In genomic region chr11:96408234-96409010, GRCm38 (mm10) we compare ENCODE assay signal across 12 mouse cellular contexts. TPM values are rescaled to one million over a fixed set of nuclear protein-coding genes. Genes with fewer than 3 reads are reported as not detected.
DNase-seq lines count a peak whose midpoint lies in the region; ATAC-seq lines count a peak whose summit lies in the region.
"Had no signal": no experiment of that assay in that cellular context is flagged by ENCODE, and none has a peak within 500 bp of the region (broad histone marks: within the 10 kb centered on the region; RNA-seq: fewer than 3 reads in every experiment).

No protein-coding gene starts in this region.

- no peaks in the 10 kb centered on the region for H3K9me3 ChIP-seq in lung, embryonic 15.5 days
- H3K9me3 ChIP-seq in limb, embryonic 10.5 days (replicated peaks): no peaks in the 10 kb centered on the region; the same call in 1 of the 2 replicates
- no peaks in the 10 kb centered on the region for H3K9me3 ChIP-seq in stomach, embryonic 16.5 days (replicated peaks; ENCODE audit: control insufficient read depth, low read length)
- H3K9me3 ChIP-seq: midbrain, embryonic 10.5 days had no signal

- H3K27ac ChIP-seq in lung, embryonic 15.5 days: peak overlapping the region; percentile 74
- no peak overlapping the region for H3K27ac ChIP-seq in limb, embryonic 10.5 days
- no peak overlapping the region for H3K27ac ChIP-seq in stomach, embryonic 16.5 days (ENCODE audit: low read length)
- H3K27ac ChIP-seq: midbrain, embryonic 10.5 days had no signal

- WGBS in lung, embryonic 15.5 days: 26% methylated on average over 14 of the region's 14 CpGs
- WGBS in limb, embryonic 10.5 days: 30% methylated on average over 14 of the region's 14 CpGs
- 31% methylated on average over 14 of the region's 14 CpGs for WGBS in stomach, embryonic 16.5 days

- peak overlapping the region; percentile 48 for H3K4me2 ChIP-seq in lung, embryonic 15.5 days
- H3K4me2 ChIP-seq in stomach, embryonic 16.5 days (ENCODE audit: low read depth, low read length): peak overlapping the region; percentile 50; the same call in 1 of the 2 replicates

- no peaks in the 10 kb centered on the region for H3K36me3 ChIP-seq in lung, embryonic 15.5 days
- no peaks in the 10 kb centered on the region for H3K36me3 ChIP-seq in limb, embryonic 10.5 days
- no peaks in the 10 kb centered on the region for H3K36me3 ChIP-seq in stomach, embryonic 16.5 days (ENCODE audit: control insufficient read depth, insufficient read depth, low read length)
- H3K36me3 ChIP-seq: midbrain, embryonic 10.5 days had no signal

- peak overlapping the region; percentile 10 for H3K4me3 ChIP-seq in lung, embryonic 15.5 days
- H3K4me3 ChIP-seq in limb, embryonic 10.5 days: peak overlapping the region; percentile 33
- no peak overlapping the region for H3K4me3 ChIP-seq in stomach, embryonic 16.5 days (replicated peaks; ENCODE audit: low read length)

- ATAC-seq in lung, embryonic 15.5 days (ENCODE audit: borderline replicate concordance, extremely low read depth, low FRiP score, low TSS enrichment): no peak
- ATAC-seq in stomach, embryonic 16.5 days (ENCODE audit: insufficient read depth, low FRiP score): peak; percentile 30; the same call in 1 of the 2 replicates
- ATAC-seq: forebrain, embryonic 16.5 days had no signal

- H3K9ac ChIP-seq in lung, embryonic 15.5 days: no peak overlapping the region; the same call in 1 of the 2 replicates
- no peak overlapping the region for H3K9ac ChIP-seq in stomach, embryonic 16.5 days (ENCODE audit: low read length)

- peaks cover 54% of the 10 kb centered on the region for H3K4me1 ChIP-seq in lung, embryonic 15.5 days
- H3K4me1 ChIP-seq in limb, embryonic 10.5 days: peaks cover 48% of the 10 kb centered on the region
- peaks cover 22% of the 10 kb centered on the region for H3K4me1 ChIP-seq in stomach, embryonic 16.5 days (ENCODE audit: control insufficient read depth, insufficient read depth, low read length)

- DNase-seq in adrenal gland, postnatal 14 days: peak; percentile 45
- no peak for DNase-seq in adrenal gland, adult 2 months
- no peak for DNase-seq in lung, adult 18-20 months
- DNase-seq in limb, embryonic 10.5 days (ENCODE audit: low spot score): no peak
- DNase-seq in retina, postnatal 1 day: no peak
- no peak for DNase-seq in frontal cortex, postnatal 14 days (ENCODE audit: low spot score in 2 of 2)

- no peaks in the 10 kb centered on the region for H3K27me3 ChIP-seq in lung, embryonic 15.5 days
- peaks cover 93% of the 10 kb centered on the region for H3K27me3 ChIP-seq in limb, embryonic 10.5 days (ENCODE audit: low read depth, poor library complexity, severe bottlenecking)
- H3K27me3 ChIP-seq in stomach, embryonic 16.5 days (ENCODE audit: control insufficient read depth, insufficient read depth, low read length): peaks cover 9% of the 10 kb centered on the region; the same call in 1 of the 2 replicates

RNA-seq across cellular contexts. Expression of gene Hoxb1, which starts 42.9 kb away (rescaled TPM):
- not detected in 2 replicates for total RNA-seq in adrenal gland, postnatal 14 days (2021)
- not detected for total RNA-seq in adrenal gland, adult 2 months (2021)
- polyA plus RNA-seq in adrenal gland, adult 2 months (2012; rRNA removed): not detected in 2 replicates
- polyA plus RNA-seq in lung, embryonic 15.5 days (2015; fragmentation: Nextera tagmentation; extraction: Ambion mirVana): 0.14 TPM in 1 of 2 replicates, not detected in the other
- polyA plus RNA-seq in limb, embryonic 10.5 days (2016; fragmentation: Nextera tagmentation; extraction: Ambion mirVana): 0.78 and 0.83 TPM in 2 replicates
- 0.24 TPM in 1 of 2 replicates, not detected in the other for polyA plus RNA-seq in stomach, embryonic 16.5 days (2015; fragmentation: Nextera tagmentation; extraction: Ambion mirVana)
- total RNA-seq: heart, postnatal 14 days; left cerebral cortex, adult 8-10 months had no signal
- polyA plus RNA-seq: forebrain, embryonic 16.5 days had no signal

RNA-seq across cellular contexts. Expression of gene Skap1, which starts 56.0 kb away (rescaled TPM):
- total RNA-seq in adrenal gland, postnatal 14 days (2021): 4.0 and 12.9 TPM in 2 replicates
- 1 to 10 TPM; 5.5 to 6.5 TPM for total RNA-seq in adrenal gland, adult 2 months (2021)
- polyA plus RNA-seq in adrenal gland, adult 2 months (2012; rRNA removed): 2.9 and 3.3 TPM in 2 replicates
- polyA plus RNA-seq in lung, embryonic 15.5 days (2015; fragmentation: Nextera tagmentation; extraction: Ambion mirVana): 1.6 and 6.6 TPM in 2 replicates
- polyA plus RNA-seq in limb, embryonic 10.5 days (2016; fragmentation: Nextera tagmentation; extraction: Ambion mirVana): 0.13 TPM in 1 of 2 replicates, not detected in the other
- polyA plus RNA-seq in stomach, embryonic 16.5 days (2015; fragmentation: Nextera tagmentation; extraction: Ambion mirVana): 1.1 and 1.4 TPM in 2 replicates

RNA-seq across cellular contexts. Expression of gene Hoxb2, which starts 58.1 kb away (rescaled TPM):
- 18.0 and 19.3 TPM in 2 replicates for total RNA-seq in adrenal gland, postnatal 14 days (2021)
- 10 to 100 TPM; 18.7 to 22.6 TPM for total RNA-seq in adrenal gland, adult 2 months (2021)
- 69.6 and 86.1 TPM in 2 replicates for polyA plus RNA-seq in adrenal gland, adult 2 months (2012; rRNA removed)
- polyA plus RNA-seq in lung, embryonic 15.5 days (2015; fragmentation: Nextera tagmentation; extraction: Ambion mirVana): 36.9 and 39.2 TPM in 2 replicates
- 11.3 and 13.5 TPM in 2 replicates for polyA plus RNA-seq in limb, embryonic 10.5 days (2016; fragmentation: Nextera tagmentation; extraction: Ambion mirVana)
- polyA plus RNA-seq in stomach, embryonic 16.5 days (2015; fragmentation: Nextera tagmentation; extraction: Ambion mirVana): 9.1 and 11.5 TPM in 2 replicates
- total RNA-seq: left cerebral cortex, adult 8-10 months had no signal
- polyA plus RNA-seq: forebrain, embryonic 16.5 days had no signal
